Mouse (Mus musculus) embryonic facial prominence, embryonic 11.5 days (tissue): ENCODE results near the gene Pcsk5. TPM values are rescaled to one million over a fixed set of nuclear protein-coding genes. Genes with fewer than 3 reads are reported as not detected.

Source experiments
- ATAC-seq: fragments of 200-750 bp; cut with Nextera tagmentation; replicated peaks from 2 replicates; pipeline ENCODE4 v1.8.0; 2017; ENCODE audit warnings: low read depth; ENCODE audit not compliant: insufficient number of reproducible peaks, low FRiP score, low TSS enrichment
- DNase-seq: peaks from one replicate; pipeline ENCODE4 v3.0.0-alpha.2; 2015; ENCODE audit warnings: low spot score
- H3K27ac ChIP-seq: fragments of 300-500 bp; sonication (generic); replicated peaks from 2 replicates; pipeline ENCODE4 v1.5.1; 2014; ENCODE audit warnings: mild to moderate bottlenecking, low read depth, low read length, control low read depth
- H3K27me3 ChIP-seq: fragments of 300-500 bp; sonication (generic); 2 replicates; pipeline ENCODE4 v1.6.1; 2014; ENCODE audit warnings: mild to moderate bottlenecking, low read length, moderate library complexity, mixed read lengths; ENCODE audit not compliant: control insufficient read depth, insufficient read depth
- H3K36me3 ChIP-seq: fragments of 300-500 bp; sonication (generic); replicated peaks from 2 replicates; pipeline ENCODE4 v1.6.1; 2014; ENCODE audit warnings: low read depth, mild to moderate bottlenecking, low read length, moderate library complexity, mixed read lengths; ENCODE audit not compliant: control insufficient read depth, insufficient read depth
- H3K4me1 ChIP-seq: fragments of 300-500 bp; sonication (generic); 2 replicates; pipeline ENCODE4 v1.6.1; 2014; ENCODE audit warnings: low read length, mixed read lengths; ENCODE audit not compliant: control insufficient read depth, insufficient read depth
- H3K4me2 ChIP-seq: fragments of 300-500 bp; sonication (generic); 2 replicates; pipeline ENCODE4 v1.6.1; 2014; ENCODE audit warnings: low read depth, mild to moderate bottlenecking, control low read depth, low read length, moderate library complexity
- H3K4me3 ChIP-seq: fragments of 300-500 bp; sonication (generic); 2 replicates; pipeline ENCODE4 v1.5.1; 2014; ENCODE audit warnings: low read depth, low read length, control low read depth
- H3K9ac ChIP-seq: fragments of 300-500 bp; sonication (generic); replicated peaks from 2 replicates; pipeline ENCODE4 v1.6.1; 2014; ENCODE audit warnings: mild to moderate bottlenecking, control low read depth, low read length
- H3K9me3 ChIP-seq: fragments of 300-500 bp; sonication (generic); replicated peaks from 2 replicates; pipeline ENCODE4 v1.6.1; 2016; ENCODE audit warnings: mild to moderate bottlenecking, low read length, inconsistent platforms, mixed read lengths; ENCODE audit not compliant: control insufficient read depth
- WGBS: fragments of 180-500 bp; shearing (Covaris S2); extraction: QIAGEN DNeasy Blood & Tissue Kit; methylation state at CpG from one replicate; pipeline ENCODE4 v1.1.7; 2014; 5-methylcytosine and 5-hydroxymethylcytosine counted together
- polyA plus RNA-seq: library from polyadenylated mRNA; unstranded; fragments of >200 nt; fragmentation: Nextera tagmentation; extraction: Ambion mirVana; gene quantifications from 2 replicates; pipeline ENCODE4 v1.2.1, GENCODE M21; 2014

The Pcsk5 gene
- polyA plus RNA-seq, 1 experiment from 2014 or later: 17.0 TPM

- Histone ChIP-seq H3K27ac (no peak overlapping the region), H3K4me3 (no peak overlapping the region), H3K27me3 (no peaks in the 10 kb centered on the region), H3K4me1 (peaks cover 4% of the 10 kb centered on the region; the same call in 1 of the 2 replicates), H3K9ac (no peak overlapping the region), H3K36me3 (no peaks in the 10 kb centered on the region), H3K4me2 (no peak overlapping the region), H3K9me3 (no peaks in the 10 kb centered on the region)
- peak; percentile 49; the same call in 1 of the 2 replicates for ATAC-seq
- 42% methylated on average over 1 of the region's 1 CpGs for WGBS
- peak; percentile 78 for DNase-seq
Measured at GRCm38 (mm10) chr19:17590314-17590713, 247.1 kb downstream of the Pcsk5 start.

- no peak overlapping the region for H3K27ac ChIP-seq
- no peak for ATAC-seq
Measured at GRCm38 (mm10) chr19:17577412-17577811, 260.0 kb downstream of the Pcsk5 start.

GRCm38 (mm10) chr19:17574564-17574963, 262.9 kb downstream of the Pcsk5 start:
- Histone ChIP-seq H3K9ac (no peak overlapping the region), H3K4me3 (no peak overlapping the region), H3K9me3 (no peaks in the 10 kb centered on the region), H3K4me1 (no peaks in the 10 kb centered on the region), H3K36me3 (no peaks in the 10 kb centered on the region), H3K27me3 (no peaks in the 10 kb centered on the region), H3K27ac (no peak overlapping the region), H3K4me2 (no peak overlapping the region)
- WGBS: 94% methylated on average over 5 of the region's 5 CpGs
- ATAC-seq (no peak), DNase-seq (no peak)

More at GRCm38 (mm10) chr19:17577412-17577811, 260.0 kb downstream of the Pcsk5 start:
- Histone ChIP-seq H3K9ac (no peak overlapping the region), H3K27me3 (no peaks in the 10 kb centered on the region), H3K4me3 (no peak overlapping the region), H3K9me3 (no peaks in the 10 kb centered on the region), H3K4me2 (no peak overlapping the region), H3K36me3 (no peaks in the 10 kb centered on the region), H3K4me1 (no peaks in the 10 kb centered on the region)
- WGBS: 80% methylated on average over 4 of the region's 4 CpGs
- DNase-seq: no peak

- DNase-seq (no peak), ATAC-seq (no peak)
- 90% methylated on average over 8 of the region's 8 CpGs for WGBS
- Histone ChIP-seq H3K27ac (no peak overlapping the region), H3K9ac (no peak overlapping the region), H3K4me2 (no peak overlapping the region), H3K4me1 (no peaks in the 10 kb centered on the region), H3K36me3 (no peaks in the 10 kb centered on the region), H3K4me3 (no peak overlapping the region), H3K9me3 (no peaks in the 10 kb centered on the region), H3K27me3 (no peaks in the 10 kb centered on the region)
Measured at GRCm38 (mm10) chr19:17572315-17572714, 265.1 kb downstream of the Pcsk5 start.

- Histone ChIP-seq H3K27ac (no peak overlapping the region), H3K9me3 (no peaks in the 10 kb centered on the region), H3K36me3 (no peaks in the 10 kb centered on the region), H3K27me3 (no peaks in the 10 kb centered on the region), H3K9ac (no peak overlapping the region), H3K4me2 (no peak overlapping the region), H3K4me3 (no peak overlapping the region), H3K4me1 (no peaks in the 10 kb centered on the region)
- no peak for DNase-seq
- 85% methylated on average over 2 of the region's 2 CpGs for WGBS
- no peak for ATAC-seq
Measured at GRCm38 (mm10) chr19:17570936-17571335, 266.5 kb downstream of the Pcsk5 start.

- 74% methylated on average over 3 of the region's 3 CpGs for WGBS
- DNase-seq: no peak
- Histone ChIP-seq H3K27ac (no peak overlapping the region), H3K9me3 (no peaks in the 10 kb centered on the region), H3K36me3 (no peaks in the 10 kb centered on the region), H3K9ac (no peak overlapping the region), H3K27me3 (no peaks in the 10 kb centered on the region), H3K4me1 (no peaks in the 10 kb centered on the region), H3K4me3 (no peak overlapping the region), H3K4me2 (no peak overlapping the region)
- ATAC-seq: no peak
Measured at GRCm38 (mm10) chr19:17567264-17567663, 270.2 kb downstream of the Pcsk5 start.

- Histone ChIP-seq H3K9ac (no peak overlapping the region), H3K9me3 (no peaks in the 10 kb centered on the region), H3K4me2 (no peak overlapping the region), H3K27me3 (no peaks in the 10 kb centered on the region), H3K36me3 (no peaks in the 10 kb centered on the region), H3K4me1 (no peaks in the 10 kb centered on the region), H3K27ac (no peak overlapping the region), H3K4me3 (no peak overlapping the region)
- ATAC-seq (no peak), DNase-seq (no peak)
- 78% methylated on average over 4 of the region's 4 CpGs for WGBS
Measured at GRCm38 (mm10) chr19:17566097-17566496, 271.3 kb downstream of the Pcsk5 start.

- H3K4me2 ChIP-seq: no peak overlapping the region
- H3K9me3 ChIP-seq: no peaks in the 10 kb centered on the region
- no peak overlapping the region for H3K9ac ChIP-seq
- DNase-seq: no peak
- WGBS: 83% methylated on average over 2 of the region's 2 CpGs
- H3K4me1 ChIP-seq: no peaks in the 10 kb centered on the region
- no peaks in the 10 kb centered on the region for H3K36me3 ChIP-seq
- no peak overlapping the region for H3K27ac ChIP-seq
- ATAC-seq: no peak
- H3K4me3 ChIP-seq: no peak overlapping the region
- H3K27me3 ChIP-seq: no peaks in the 10 kb centered on the region
Measured at GRCm38 (mm10) chr19:17558764-17559163, 278.7 kb downstream of the Pcsk5 start.
